Mouse (Mus musculus) MEL (cell line): ENCODE data around the gene Tbc1d24.

Experiments
- BHLHE40 ChIP-seq: IDR thresholded peaks from 2 replicates; pipeline ENCODE4 v1.6.1; 2012; ENCODE audit warnings: low read depth, mild to moderate bottlenecking, inconsistent platforms, low read length, improper control_type of control experiment, borderline replicate concordance
- CTCF ChIP-seq, 3 experiments: IDR thresholded peaks in 2 of 3; conservative IDR thresholded peaks in 1 of 3; 2 replicates each; pipeline ENCODE4 v1.5.1; 2011 to 2012; ENCODE audit warnings: low read length in 3 of 3, low read depth in 2 of 3, mild to moderate bottlenecking in 2 of 3, improper control_type of control experiment in 1 of 3, inconsistent platforms in 1 of 3, mixed read lengths in 1 of 3, moderate library complexity in 1 of 3; ENCODE audit not compliant: control insufficient read depth in 1 of 3, insufficient read depth in 1 of 3, poor library complexity in 1 of 3, severe bottlenecking in 1 of 3
- EP300 ChIP-seq, 2 experiments: IDR thresholded peaks; 2 replicates each; pipeline ENCODE4 v1.6.1; 2011; ENCODE audit warnings: improper control_type of control experiment in 2 of 2, low read length in 2 of 2, low read depth in 1 of 2, mild to moderate bottlenecking in 1 of 2
- ETS1 ChIP-seq: IDR thresholded peaks from 2 replicates; pipeline ENCODE4 v1.6.1; 2012; ENCODE audit warnings: low read depth, mild to moderate bottlenecking, inconsistent platforms, low read length, improper control_type of control experiment, moderate library complexity
- MAZ ChIP-seq: IDR thresholded peaks from 2 replicates; pipeline ENCODE4 v1.6.1; 2012; ENCODE audit warnings: low read depth, mild to moderate bottlenecking, inconsistent platforms, low read length, improper control_type of control experiment
- SMC3 ChIP-seq: IDR thresholded peaks from 2 replicates; pipeline ENCODE4 v1.6.1; 2011; ENCODE audit warnings: low read depth, low read length, improper control_type of control experiment
- TCF12 ChIP-seq: IDR thresholded peaks from 2 replicates; pipeline ENCODE4 v1.6.1; 2014; ENCODE audit warnings: low read depth, mild to moderate bottlenecking, inconsistent platforms, low read length, improper control_type of control experiment, moderate library complexity
- USF1 ChIP-seq: IDR thresholded peaks from 2 replicates; pipeline ENCODE4 v1.6.1; 2014; ENCODE audit warnings: low read depth, mild to moderate bottlenecking, inconsistent platforms, low read length, improper control_type of control experiment, moderate library complexity
- ZNF384 ChIP-seq: IDR thresholded peaks from 2 replicates; pipeline ENCODE4 v1.6.1; 2012; ENCODE audit warnings: low read depth, mild to moderate bottlenecking, inconsistent platforms, low read length, improper control_type of control experiment

- TF ChIP-seq MAZ (no peak), BHLHE40 (no peak), CTCF (IDR thresholded peaks at IDR 0.05 in 2 of 3, conservative IDR thresholded peaks at IDR 0.05 in 1 of 3; ENCODE audit: control insufficient read depth in 1 of 3, insufficient read depth in 1 of 3, low read depth in 2 of 3, low read length in 3 of 3, poor library complexity in 1 of 3, severe bottlenecking in 1 of 3) (no peak), SMC3 (no peak), USF1 (no peak), EP300 (IDR thresholded peaks at IDR 0.05; ENCODE audit: low read depth in 1 of 2, low read length in 2 of 2) (no peak), TCF12 (no peak), ZNF384 (no peak), ETS1 (no peak)
These were observed 48.2 kb downstream of the Tbc1d24 start for GRCm38 (mm10) chr17:24157121-24157520.
